Mouse (Mus musculus): Measurements from ENCODE around the gene Cish.

- TF ChIP-seq CTCF (conservative IDR thresholded peaks at IDR 0.05; ENCODE audit: low read length) (no peak), POU5F1 (IDR thresholded peaks at IDR 0.05; ENCODE audit: borderline replicate concordance, low read length) (no peak), NANOG (IDR thresholded peaks at IDR 0.05; ENCODE audit: borderline replicate concordance, low read length) (no peak)
These were observed 17.1 kb upstream of the Cish start for GRCm38 (mm10) chr9:107278527-107279377.

Measured in E14TG2a.4 (cell line).